Comparison of ENCODE assay signal across 35 mouse cellular contexts in genomic region chr4:96134246-96134645, GRCm38 (mm10). TPM values are rescaled to one million over a fixed set of nuclear protein-coding genes. Genes with fewer than 3 reads are reported as not detected.
"Had no signal": no experiment of that assay in that cellular context is flagged by ENCODE, and none has a peak within 500 bp of the region (broad histone marks: within the 10 kb centered on the region; RNA-seq: fewer than 3 reads in every experiment).

No protein-coding gene starts in this region.

- ATAC-seq: hindbrain, embryonic 16.5 days; inflammation-experienced regulatory T-cells, adult 6 months; intestine, embryonic 15.5 days; intestine, postnatal 0 days had no signal

- H3K27ac ChIP-seq: gastrocnemius, adult 2 months; heart, embryonic 10.5 days; hindbrain, embryonic 10.5 days; hindbrain, embryonic 12.5 days; hindbrain, embryonic 14.5 days; intestine, embryonic 15.5 days; left cerebral cortex, adult 2 months; limb, embryonic 10.5 days; limb, embryonic 12.5 days; liver, embryonic 14.5 days had no signal

- H3K4me3 ChIP-seq: gastrocnemius, adult 2 months; heart, embryonic 10.5 days; heart, embryonic 12.5 days; hindbrain, embryonic 10.5 days; hindbrain, embryonic 12.5 days; intestine, embryonic 15.5 days; left cerebral cortex, adult 2 months; limb, embryonic 10.5 days; limb, embryonic 12.5 days had no signal

- H3K4me1 ChIP-seq: heart, embryonic 10.5 days; heart, embryonic 12.5 days; hindbrain, embryonic 10.5 days; hindbrain, embryonic 12.5 days; intestine, embryonic 15.5 days; limb, embryonic 10.5 days; limb, embryonic 12.5 days had no signal

- DNase-seq: gastrocnemius, adult 2 months; gastrocnemius, postnatal 10 days; gastrocnemius, postnatal 25 days; heart, adult 18-20 months; heart, postnatal 10 days; heart, postnatal 4 days; kidney, adult 18-20 months; kidney, adult 8-10 months; kidney, postnatal 10 days; kidney, postnatal 25 days; kidney, postnatal 4 days; liver had no signal

- H3K27me3 ChIP-seq: heart, embryonic 12.5 days; hindbrain, embryonic 12.5 days; intestine, embryonic 15.5 days; limb, embryonic 12.5 days had no signal

RNA-seq across cellular contexts. Expression of gene Cyp2j12, which starts 6.7 kb away (rescaled TPM):
- total RNA-seq: gastrocnemius, adult 2 months; gastrocnemius, postnatal 25 days; gastrocnemius, postnatal 4 days; granulocyte monocyte progenitor cell, adult 5-6 weeks; heart, adult 18-20 months; heart, adult 8-10 months; heart, postnatal 10 days; heart, postnatal 25 days; heart, postnatal 4 days had no signal
- polyA plus RNA-seq: heart, embryonic 10.5 days; heart, embryonic 12.5 days; heart, embryonic 14.5 days; heart, embryonic 16.5 days; hindbrain, embryonic 10.5 days; hindbrain, embryonic 12.5 days; hindbrain, embryonic 14.5 days; hindbrain, embryonic 16.5 days; inflammation-experienced regulatory T-cells, adult 6 months; intestine, embryonic 15.5 days; intestine, postnatal 0 days; kidney, embryonic 14.5 days; kidney, embryonic 16.5 days; limb, embryonic 10.5 days; limb, embryonic 12.5 days; limb, embryonic 14.5 days; liver, embryonic 11.5 days; liver, embryonic 14.5 days had no signal

RNA-seq across cellular contexts. Expression of gene Cyp2j13, which starts 56.9 kb away (rescaled TPM):
- total RNA-seq: gastrocnemius, adult 2 months; gastrocnemius, postnatal 10 days; gastrocnemius, postnatal 25 days; gastrocnemius, postnatal 4 days; granulocyte monocyte progenitor cell, adult 5-6 weeks; heart, adult 18-20 months; heart, adult 8-10 months; heart, postnatal 10 days; heart, postnatal 25 days; heart, postnatal 4 days had no signal
- polyA plus RNA-seq: heart, embryonic 12.5 days; heart, embryonic 14.5 days; heart, embryonic 16.5 days; hindbrain, embryonic 10.5 days; hindbrain, embryonic 14.5 days; hindbrain, embryonic 16.5 days; inflammation-experienced regulatory T-cells, adult 6 months; limb, embryonic 10.5 days; liver, embryonic 11.5 days; liver, embryonic 14.5 days had no signal
